Mouse (Mus musculus) spleen, postnatal 10 days (tissue): ENCODE data around the gene Eps15.

Source experiments
- DNase-seq, 2 experiments: peaks; one replicate each; pipeline ENCODE4 v3.0.0; 2021 to 2022; ENCODE audit warnings: low spot score in 2 of 2

The Eps15 gene

DNA sequence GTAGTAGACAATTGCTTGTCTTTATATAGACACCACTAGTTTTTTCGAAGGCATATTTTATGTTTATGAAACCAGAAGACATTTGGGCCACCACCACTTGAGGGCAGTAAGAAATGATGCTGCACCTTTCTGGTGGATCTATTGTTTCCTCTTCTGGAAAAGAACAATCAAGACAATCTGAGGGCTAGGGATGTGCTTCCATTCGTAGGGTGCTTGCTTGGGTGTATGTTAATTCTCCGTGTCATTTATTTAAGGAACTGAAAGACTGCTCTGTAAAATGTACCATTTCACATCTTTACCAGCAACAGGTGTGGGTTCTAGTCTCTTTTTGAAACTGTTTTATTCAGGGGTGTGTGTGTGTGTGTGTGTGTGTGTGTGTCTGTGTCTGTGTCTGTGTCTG is 11.2 kb upstream of the Eps15 start:
- no peak for DNase-seq

DNA sequence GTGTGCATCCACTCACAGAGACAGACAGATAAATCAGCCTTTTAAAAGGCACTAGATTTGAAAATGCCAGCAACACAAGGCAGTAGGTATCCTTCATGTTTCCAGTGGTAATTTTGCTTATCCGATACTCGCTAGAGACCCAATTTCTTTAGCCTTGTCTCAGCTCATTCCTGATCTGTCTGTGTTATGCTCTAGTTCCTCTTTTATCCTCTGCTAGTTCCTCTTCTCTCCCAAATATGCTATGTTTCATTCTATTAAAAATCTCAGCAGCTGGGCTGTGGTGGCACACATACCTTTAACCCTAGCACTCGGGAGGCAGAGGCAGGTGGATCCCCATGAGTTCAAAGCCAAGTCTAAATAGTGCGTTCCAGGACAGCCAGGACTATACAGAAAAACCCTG is 8.3 kb upstream of the Eps15 start:
- no peak for DNase-seq

DNA sequence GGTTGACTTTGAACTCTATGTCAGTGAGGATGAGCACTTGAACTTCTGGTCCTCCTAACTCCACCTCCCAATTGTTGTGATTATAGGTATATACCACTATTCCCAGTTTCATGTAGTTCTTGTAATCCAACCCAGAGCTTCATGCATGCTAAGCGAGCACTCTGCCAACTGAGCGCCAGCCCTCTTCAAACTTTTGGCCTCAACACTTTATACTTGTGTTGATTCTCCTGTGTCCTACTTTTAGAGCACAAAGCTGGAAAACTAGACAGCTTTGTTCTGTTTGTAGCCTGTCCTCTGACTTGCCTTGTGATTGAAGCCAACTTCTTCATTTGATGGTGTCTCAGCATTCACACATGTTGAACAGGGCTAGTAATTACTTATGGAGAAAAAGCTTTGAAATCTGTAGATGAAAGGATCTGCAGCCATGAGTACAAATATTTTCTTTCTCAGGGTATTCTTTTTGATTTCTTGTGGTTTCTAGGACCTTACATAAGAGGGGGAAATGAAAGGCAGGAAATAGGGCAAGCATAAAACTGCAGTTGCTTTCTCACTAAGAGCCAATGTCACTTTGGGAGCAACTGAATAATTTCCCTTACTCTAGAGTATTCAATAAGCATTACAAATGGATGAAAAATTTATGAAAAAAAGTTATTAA is 6.4 kb upstream of the Eps15 start:
- DNase-seq, result no peak

DNA sequence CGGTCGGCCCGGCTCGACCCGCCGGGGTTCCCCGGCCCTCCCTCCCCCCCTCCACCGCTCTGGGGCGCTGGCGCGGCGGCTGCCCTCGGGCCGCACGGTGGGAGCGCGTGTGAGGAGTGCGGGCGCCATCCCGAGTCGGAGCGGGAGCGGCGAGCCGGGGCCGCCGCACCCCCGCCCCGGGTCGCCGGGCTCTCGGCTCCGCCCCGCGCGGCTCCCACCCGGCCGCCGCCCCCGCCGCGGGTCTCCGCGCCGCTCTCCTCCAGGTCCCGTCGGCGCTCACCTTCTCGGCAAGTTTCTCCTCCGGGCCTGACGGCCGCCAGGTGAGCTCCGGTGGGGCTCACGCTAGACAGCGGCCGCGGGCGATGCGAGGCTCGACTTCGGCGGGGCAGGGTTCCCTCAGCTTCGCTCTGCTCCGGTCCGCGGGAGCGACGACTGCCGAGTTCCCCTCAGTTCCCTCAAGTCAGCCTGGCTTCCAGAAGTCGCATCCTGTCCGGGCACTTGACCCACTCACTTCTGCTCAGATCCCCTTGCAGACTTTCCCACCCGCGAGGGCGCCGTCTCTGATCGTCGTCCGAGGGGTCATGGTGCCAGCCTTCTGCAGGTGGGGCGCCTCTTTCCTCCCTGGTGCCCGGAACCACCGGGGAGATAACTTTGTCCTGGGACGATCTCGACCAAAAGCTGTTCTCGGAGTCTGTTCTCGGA is 542 bp downstream of the Eps15 start:
- DNase-seq, result peak; percentile 65 to 71

DNA sequence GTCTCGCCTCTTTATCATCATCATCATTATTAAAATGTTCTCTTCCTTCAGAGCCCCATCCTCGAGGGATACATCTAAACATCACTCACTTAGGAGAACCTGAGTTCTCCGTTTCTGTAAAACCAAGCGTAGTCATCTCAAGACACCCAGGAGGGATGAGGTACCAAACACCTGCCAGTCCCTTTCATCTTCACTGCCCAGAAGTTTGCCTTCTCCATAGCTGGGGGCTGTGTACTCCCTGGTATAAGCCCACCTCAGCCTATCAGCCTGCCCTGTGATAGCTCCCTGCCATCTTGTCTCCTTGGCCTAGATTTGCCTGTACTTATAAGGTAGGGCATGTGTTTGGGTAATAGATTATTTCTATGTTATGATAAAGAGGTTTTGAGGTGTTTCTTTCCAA is 1.1 kb downstream of the Eps15 start:
- DNase-seq, result peak in 1 of 2 experiments; percentile 21

DNA sequence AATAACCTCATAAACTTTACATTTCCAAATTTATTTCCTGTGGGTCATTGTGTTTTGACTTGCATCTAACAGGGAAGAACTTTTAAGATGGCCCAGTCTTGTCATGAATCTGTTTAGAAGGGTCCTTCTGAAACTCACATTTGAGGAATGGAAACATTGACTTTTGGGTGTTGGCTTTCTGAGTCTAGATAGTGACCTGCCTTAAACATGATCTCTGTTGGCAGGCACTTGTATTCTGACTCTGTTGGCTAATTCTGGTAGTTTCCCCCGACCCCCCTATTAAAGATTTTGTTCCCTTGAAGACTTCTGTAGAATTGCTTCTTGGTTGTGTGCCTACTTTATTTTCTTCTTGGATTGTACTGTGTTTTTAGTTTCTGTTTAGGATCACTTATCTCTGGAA is 1.9 kb downstream of the Eps15 start:
- no peak for DNase-seq

DNA sequence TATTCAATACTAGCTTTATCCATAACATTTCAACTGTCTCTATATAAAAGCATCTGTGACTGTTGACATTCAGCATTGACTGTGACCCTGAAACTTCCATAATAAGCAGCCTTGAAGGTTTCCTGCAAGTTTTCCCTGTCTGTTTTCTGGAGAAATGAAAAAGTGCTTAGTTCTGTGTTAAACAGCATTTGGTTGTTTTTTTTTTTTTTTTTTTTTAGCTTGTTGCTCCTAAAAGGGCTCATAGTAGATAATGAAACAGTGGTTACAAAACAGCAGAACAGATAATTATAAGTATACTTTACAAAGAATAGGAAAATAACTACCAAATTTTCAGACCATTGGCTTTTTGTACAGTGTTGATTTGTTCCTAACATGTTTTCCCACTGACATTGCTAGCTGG is 14.6 kb downstream of the Eps15 start:
- DNase-seq, result no peak

DNA sequence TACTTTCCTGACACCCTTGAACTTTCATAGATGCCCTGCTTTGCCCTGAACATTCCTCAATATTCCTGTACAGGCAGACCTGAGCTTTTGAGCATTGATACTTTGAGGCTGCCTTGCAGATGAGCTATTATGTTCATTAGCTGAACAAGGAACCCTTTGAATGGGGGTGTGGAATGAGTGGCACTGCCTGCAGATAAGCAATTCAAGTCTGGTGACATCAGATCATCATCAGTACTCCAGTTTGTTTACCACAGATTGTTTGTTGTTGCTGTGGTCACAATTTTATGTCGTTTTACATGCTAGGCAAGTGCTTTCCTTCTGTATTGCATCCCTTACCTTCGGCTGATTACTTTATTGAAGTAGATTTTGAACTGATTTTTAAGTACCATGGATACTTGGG is 16.4 kb downstream of the Eps15 start:
- no peak for DNase-seq

DNA sequence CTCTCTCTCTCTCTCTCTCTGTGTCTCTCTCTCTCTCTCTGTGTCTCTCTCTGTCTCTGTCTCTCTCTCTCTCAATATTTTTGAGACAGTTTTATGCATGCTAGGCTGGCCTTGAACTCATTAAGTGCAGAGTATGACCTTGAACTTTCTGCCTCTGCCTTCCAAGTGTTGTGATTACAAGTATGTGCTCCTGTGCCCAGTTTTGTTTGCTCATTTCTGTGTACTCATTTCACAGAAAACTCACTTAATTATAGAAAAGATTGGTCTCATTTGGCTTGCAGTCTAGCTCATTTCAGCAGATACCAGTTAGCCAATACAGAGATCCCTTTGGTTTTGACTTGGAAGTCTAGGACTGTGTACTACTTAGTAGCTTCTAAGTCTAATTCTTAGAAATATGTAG is 19.1 kb downstream of the Eps15 start:
- DNase-seq, result no peak

DNA sequence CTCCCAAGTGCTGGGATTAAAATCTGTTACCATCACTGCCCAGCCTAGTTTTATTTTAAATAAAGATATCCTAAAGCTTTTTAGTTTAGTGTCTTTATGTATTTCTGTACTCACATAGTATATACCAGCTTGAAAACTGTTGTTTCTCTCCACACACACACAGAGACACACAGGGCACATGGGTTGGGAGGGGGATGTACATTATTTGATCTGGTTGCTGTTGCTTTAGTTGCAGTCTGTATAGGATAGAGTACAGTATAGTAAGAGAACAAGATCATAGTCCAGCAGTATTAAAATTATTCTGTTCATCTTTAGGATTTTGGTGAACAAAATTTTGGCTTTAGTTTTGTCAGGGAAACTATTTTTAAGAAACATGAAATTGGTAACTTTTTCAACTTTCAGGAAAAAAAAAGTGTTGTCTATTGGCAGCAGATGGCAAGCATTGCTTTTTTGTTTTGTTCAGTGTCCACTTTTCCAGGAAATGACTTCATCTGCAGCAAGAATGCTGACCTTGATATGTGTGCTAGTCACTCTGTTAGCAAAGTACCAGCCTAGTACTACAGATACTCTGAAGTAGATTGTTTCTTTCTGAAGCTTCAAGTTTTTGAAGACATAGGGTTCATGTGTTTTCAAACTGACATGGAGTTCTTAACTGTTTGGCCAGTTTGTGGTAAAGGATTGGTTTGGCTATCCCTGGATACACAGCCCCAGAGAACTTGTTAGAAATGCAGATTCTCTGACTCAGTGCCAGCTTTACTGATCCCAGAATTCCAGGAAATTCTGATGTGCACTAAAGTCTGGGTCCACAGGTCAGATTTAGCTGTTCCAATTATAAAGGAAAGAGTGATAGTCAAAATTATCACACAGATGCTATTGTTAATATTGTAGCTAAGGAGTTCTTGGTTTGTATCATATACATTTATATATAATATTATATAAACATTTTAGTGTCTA is 37.1 kb downstream of the Eps15 start:
- no peak for DNase-seq

DNA sequence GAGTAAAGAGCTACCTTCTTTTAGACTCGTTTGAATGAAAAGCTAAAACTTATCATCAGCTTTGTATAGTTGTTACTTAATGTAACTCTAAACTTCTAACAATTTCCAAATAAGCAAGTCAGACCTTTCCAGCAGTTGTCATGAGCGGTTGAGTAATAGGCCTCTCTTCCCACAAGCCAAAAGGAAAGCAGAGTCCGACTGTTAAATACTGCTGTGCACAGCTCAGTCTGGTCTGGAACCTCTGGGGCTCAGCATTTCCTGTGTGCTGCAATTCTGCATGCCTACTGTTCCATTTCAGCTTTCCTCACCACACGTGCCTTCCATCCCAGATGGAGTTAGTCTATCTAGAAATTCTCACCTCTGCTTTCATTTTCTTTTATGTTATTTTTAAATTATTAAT is 56.7 kb downstream of the Eps15 start:
- DNase-seq, result no peak

DNA sequence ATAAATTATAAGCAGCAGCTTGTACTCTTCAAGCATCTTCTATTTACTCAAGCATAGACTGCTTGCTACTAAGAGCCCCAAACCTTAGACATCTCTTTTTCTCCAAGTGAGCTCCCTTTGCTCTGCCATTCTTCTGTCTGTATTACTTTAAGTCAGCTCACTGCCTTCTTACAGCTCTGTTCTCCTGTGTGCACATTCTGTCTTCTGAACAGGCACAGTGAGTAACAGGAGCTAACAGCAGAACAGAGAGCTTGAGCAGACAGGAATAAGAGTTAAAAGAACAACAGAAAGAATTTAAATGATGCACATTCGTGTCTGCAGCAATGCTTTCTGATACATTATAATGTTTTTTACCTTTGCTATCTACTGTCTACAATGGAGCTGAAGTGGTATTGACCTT is 61.2 kb downstream of the Eps15 start:
- DNase-seq, result no peak

DNA sequence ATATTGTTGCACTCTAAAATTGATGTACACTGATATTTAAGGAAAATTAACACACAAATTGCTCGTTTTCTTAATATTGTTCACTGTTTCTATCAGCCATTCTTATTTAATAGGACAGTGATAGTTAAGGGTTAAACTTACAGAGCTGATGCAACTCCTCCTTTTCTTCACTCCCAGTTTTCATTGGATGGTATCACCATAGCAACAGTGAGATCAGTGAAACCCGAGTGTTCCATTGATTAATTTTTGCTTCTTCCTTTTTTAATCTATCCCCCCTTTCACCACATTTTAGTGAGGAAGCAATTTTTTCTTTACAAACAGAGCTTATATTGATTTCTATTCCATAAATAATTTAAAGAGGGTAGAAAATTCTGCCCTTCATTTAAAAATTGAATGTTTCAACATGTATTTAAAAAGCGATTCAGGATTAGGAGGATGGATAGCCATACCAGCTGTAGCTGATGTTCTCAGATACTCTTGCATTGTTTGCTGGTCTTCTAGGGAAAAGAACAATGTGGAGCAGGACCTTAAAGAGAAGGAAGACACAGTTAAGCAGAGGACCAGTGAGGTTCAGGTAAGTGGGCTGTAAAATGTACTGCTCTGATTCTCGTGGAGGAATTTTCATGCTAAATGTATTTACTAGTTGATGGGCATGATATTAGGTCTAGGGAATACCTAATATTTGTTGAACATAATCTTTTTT is 62.9 kb downstream of the Eps15 start:
- no peak for DNase-seq

DNA sequence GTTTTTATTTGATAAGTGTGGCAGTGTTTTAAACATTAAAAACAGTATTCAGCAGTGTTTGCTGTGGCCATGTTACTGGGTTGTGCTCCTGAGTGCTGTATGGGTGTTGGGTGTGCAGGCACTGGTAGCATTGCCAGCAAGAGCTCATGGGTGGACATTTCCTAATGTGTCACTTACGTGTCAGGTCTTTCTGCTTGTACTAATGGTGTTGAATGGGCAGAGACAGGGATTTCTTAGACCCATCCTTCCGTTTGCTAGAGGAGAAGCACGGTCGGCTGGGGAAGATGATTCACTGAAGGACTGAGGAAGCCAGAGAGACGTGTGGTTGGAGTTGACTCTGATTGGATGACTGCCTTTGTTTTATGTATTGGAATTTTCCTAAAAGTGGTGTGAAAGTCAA is 63.8 kb downstream of the Eps15 start:
- no peak for DNase-seq

DNA sequence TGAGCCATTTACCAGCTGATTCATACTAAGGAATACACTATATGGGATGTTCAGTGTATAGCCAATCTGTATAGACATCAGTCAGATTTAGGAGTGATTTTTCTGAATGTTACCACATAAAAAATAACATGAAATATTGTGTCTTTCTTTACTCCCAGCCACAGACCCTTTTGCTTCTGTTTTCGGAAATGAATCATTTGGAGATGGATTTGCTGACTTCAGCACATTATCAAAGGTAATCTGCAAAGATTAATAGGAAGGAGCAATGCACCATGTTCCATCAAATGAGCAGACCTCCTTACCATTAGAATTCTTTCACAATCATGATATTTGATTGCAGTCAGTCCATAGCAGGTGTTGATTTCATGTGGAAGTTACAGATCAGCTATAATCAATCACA is 98.0 kb downstream of the Eps15 start:
- DNase-seq, result no peak

DNA sequence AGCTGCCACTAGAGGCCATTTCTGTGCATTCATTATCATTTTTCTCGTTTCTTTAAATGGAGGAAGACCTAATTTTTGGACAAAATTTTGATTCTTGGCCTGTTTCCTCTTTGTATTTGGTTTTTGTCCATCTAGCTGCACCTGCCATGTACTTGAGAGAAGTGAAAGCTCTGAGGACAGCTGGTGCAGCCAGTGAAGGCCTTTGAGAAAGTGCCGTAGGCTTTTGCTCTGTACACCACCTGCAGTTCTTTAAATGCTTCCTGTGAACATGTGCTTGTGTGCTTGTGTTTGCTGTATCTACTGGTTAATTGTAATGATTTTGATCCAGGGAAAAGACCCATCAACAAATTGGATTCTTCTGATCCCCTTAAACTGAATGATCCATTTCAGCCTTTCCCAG is 102.4 kb downstream of the Eps15 start:
- DNase-seq, result no peak

DNA sequence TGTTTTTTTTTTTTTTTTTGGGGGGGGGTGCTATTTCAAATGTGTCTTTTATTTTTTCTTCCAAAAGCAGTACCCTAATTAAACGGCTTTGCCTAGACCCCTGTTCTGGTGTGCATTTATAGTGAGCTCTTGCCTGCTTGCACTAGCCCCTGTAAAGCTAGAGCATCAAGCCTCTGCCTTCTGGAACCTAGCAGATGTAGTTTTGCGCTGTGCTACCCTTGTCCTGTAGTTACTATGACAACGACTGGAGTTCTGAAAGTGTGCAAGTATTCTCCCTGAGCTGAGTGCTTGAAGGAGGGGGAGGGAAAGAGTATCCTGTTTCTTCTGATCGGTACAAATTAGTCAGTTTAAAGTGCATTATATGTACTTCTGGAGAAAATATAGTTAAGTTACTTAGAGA is 105.5 kb downstream of the Eps15 start:
- DNase-seq, result no peak

DNA sequence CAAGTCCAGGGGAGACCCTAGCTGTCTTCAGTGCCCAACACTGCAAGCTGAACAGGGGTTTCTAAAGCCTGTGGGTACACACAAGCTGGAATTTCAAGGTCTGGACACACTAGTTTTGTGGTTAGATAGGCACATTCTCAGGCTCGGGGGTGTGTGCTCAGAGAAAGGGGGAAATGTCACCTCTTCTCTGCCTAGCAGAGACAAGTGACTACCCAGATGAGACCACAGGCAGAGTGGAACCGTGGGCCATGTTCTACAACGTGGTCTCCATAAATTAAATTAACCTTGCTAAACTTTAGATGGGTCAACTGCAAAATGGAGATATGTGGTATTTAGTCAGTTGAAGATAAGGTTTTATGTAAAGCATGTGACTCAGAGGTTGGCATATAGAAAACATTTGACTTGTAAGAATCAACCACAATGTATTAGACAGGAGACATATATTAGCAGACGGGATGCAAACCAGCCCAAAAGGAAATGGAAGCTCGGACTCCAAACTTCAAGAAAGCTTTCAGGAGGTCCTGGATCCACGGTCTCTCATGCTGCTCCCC is 113.2 kb downstream of the Eps15 start:
- DNase-seq, result no peak

DNA sequence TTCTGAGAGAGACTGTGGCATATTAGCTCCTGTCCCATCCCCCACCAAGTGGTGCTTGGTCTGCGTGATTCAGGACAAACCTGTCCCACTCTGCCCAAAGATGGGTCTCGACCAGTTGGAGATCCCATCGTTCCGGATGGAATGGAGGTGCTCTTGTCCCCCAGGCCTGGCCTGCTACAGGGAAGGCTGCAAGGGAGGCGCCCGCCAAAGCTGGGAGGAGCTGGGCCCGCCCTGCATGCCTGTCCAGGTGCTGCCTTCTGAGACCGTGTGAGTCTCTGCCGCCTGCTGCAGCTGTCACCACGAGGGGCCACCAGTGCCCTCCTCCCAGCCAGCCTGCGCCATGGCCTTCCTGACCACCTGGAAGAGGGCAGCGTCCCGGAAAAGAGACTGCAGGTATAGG is 113.8 kb downstream of the Eps15 start:
- DNase-seq, result peak; percentile 54 to 71

DNA sequence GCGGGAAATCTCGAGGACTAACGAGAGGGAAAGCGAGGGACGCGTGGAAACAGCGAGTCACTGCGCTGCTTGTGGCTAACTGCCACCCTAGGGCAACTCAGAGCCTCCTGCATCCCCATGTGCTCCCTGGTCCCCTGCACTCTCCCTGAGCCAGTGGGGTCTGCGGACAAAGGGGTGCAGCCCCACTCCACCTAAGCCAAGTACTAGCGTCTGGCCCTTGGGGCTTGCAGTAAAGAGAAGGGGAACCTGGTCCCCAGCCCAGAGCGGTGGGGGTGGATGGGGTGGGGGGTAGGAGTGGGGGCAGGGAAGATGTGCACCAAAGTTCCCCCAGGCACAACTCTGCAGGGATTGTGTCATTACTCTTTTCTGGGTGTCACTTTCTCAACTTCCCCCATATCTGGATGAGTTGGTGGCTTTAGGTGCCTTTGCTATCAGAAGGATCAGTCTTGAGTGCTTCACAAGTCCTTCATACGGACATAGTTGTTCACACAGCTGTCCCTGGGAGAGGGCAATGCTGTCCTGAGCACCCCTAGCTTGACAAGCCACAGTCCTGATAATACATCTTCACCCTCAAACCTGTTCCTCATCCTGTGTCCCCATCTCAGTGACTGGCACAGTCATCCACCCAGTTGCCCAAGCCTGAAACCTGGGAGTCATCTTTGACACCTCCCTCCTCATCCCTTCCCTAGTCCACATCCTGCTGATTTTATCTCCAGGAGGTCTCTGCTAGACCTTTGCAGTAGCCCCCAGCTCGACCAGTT is 114.4 kb downstream of the Eps15 start:
- DNase-seq, result peak in 1 of 2 experiments; percentile 13

DNA sequence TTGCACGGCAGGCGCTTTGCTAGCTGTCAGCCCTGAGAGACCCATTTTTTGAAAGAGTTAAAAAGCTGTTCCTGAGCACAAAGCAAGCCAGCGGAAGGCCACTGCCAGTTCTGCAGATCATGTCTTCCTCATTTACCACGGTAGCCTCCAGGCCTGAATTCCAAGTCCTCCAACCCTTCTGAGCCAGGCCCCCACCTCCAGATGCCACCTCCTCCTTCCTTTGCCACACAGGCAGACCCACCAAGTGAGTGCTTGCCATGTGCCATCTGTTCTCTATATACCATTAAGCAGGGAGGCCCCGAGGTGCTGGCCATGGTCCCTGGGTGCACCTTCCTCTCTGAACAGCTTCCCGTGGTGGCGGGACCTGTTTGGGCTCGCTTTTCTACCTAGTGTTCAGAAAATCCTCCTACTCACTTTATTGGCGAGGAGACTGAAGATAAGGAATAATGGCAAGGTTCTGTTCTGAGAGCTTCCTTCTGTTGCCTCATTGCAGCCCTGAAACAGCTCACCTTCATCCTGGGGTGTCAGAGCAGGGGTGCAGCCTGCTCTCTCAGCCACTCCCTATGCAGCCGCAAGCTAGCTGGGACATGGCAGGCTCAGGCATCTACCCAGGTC is 120.4 kb downstream of the Eps15 start:
- no peak for DNase-seq
